Mouse (Mus musculus) bone marrow, adult 2 months (tissue): ENCODE results near the gene AY074887. TPM values are rescaled to one million over a fixed set of nuclear protein-coding genes. Genes with fewer than 3 reads are reported as not detected.
A peak's percentile ranks its signal among the peaks of the same experiment; 100 is the strongest.

Source experiments
- H3K27ac ChIP-seq: fragments of 200-500 bp; 2 replicates; pipeline ENCODE4 v1.5.1; 2012; ENCODE audit warnings: low read depth, mild to moderate bottlenecking, control low read depth, inconsistent platforms, low read length; ENCODE audit not compliant: control insufficient read depth, poor library complexity, insufficient read depth
- H3K4me1 ChIP-seq: fragments of 200-500 bp; 2 replicates; pipeline ENCODE4 v1.6.1; 2011; ENCODE audit warnings: low read length; ENCODE audit not compliant: control insufficient read depth, insufficient read depth
- H3K4me3 ChIP-seq: fragments of 200-500 bp; replicated peaks from 2 replicates; pipeline ENCODE3; 2011; ENCODE audit warnings: mild to moderate bottlenecking, low read depth, low read length, control low read depth; ENCODE audit not compliant: control insufficient read depth
- CTCF ChIP-seq: fragments of 200-500 bp; IDR thresholded peaks from 2 replicates; pipeline ENCODE4 v1.5.1; 2011; ENCODE audit warnings: low read length, control low read depth; ENCODE audit not compliant: control insufficient read depth, insufficient read depth
- POLR2A ChIP-seq: fragments of 200-500 bp; IDR thresholded peaks from 2 replicates; pipeline ENCODE4 v1.6.1; 2011; ENCODE audit warnings: low read depth, mild to moderate bottlenecking, control low read depth, low read length, borderline replicate concordance; ENCODE audit not compliant: control insufficient read depth
- WGBS: fragments of 180-500 bp; shearing (Covaris S2); methylation state at CpG from one replicate; pipeline ENCODE4 v1.1.7; 2018; 5-methylcytosine and 5-hydroxymethylcytosine counted together
- polyA plus RNA-seq: library from polyadenylated mRNA; stranded (reverse); fragments of >200 nt; gene quantifications from 2 replicates; pipeline ENCODE4 v1.2.4, GENCODE M21; 2011; ENCODE audit warnings: low replicate concordance; ENCODE audit not compliant: missing spikeins, insufficient read depth, insufficient read length

AY074887 gene
- polyA plus RNA-seq, 1 experiment, result 16.1 TPM

DNA sequence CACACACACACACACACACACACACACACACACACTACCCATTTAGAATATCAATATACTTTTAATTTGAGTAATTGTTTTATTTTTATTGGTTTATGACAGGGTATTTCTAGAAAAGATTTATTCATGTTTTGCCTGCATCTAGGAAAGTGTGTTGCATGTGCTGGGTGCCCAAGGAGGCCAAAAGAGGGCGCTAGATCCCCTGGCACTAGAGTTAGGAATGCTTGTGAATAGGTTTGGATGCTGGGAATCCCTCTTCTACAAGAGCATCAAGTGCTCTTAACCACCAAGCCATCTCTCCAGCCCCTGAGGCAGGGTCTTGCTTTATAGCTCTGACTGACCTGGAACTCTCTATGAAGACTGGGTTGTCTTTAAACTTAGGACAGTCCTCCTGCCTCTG, 19.0 kb downstream of the AY074887 start:
- no peak overlapping the region for H3K4me3 ChIP-seq
- H3K4me1 ChIP-seq, result no peaks in the 10 kb centered on the region
- WGBS, result 15% methylated on average over 1 of the region's 1 CpGs
- no peak overlapping the region for H3K27ac ChIP-seq
- TF ChIP-seq POLR2A (no peak), CTCF (peak; percentile 36; the same call in 1 of the 2 replicates)

DNA sequence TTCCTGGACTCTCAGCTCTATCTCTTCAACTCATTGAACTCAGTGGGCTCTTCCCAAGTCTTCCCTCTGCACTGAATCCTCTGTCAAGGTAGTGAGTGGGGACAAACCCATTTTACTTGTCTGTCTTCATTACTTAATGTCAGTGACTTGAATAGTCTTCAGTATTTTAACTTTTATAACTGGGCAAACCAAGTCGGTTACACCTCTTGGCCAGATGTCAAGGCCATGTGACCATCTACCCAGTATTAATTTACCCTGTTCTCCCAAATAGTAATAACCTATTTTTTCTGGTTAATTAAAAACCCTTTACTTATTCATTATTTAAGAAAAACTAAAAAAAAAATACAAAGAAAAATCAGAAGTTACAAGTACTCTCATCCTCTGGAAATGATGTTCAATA, 20.1 kb downstream of the AY074887 start:
- no peaks in the 10 kb centered on the region for H3K4me1 ChIP-seq
- WGBS, result 88% methylated on average over 1 of the region's 1 CpGs

DNA sequence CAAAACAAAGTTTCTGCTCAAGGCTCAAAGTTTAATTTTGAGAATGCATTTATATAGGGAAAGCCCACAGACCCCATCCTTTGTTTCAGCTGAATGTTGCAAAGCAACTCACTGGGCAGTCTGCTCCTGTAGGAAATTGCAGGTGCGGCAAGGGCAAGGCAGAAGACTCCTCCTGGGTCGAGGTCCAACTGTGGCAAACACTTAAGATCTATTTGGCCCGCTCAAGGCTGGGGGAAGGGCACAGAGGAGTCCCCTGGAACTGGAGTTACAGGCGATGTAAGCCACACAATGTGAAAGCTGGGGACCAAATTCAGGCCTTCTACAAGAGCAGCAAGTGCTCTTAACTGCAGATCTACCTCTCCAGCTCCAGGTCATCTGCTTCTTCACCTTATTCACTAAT, 30.9 kb downstream of the AY074887 start:
- Histone ChIP-seq H3K4me3 (no peak overlapping the region), H3K4me1 (no peaks in the 10 kb centered on the region; the same call in 1 of the 2 replicates)
- 63% methylated on average over 4 of the region's 4 CpGs for WGBS

More for the DNA sequence above, 20.1 kb downstream of the AY074887 start:
- H3K4me3 ChIP-seq, result no peak overlapping the region
- H3K27ac ChIP-seq, result no peak overlapping the region
- TF ChIP-seq POLR2A (no peak), CTCF (no peak)

DNA sequence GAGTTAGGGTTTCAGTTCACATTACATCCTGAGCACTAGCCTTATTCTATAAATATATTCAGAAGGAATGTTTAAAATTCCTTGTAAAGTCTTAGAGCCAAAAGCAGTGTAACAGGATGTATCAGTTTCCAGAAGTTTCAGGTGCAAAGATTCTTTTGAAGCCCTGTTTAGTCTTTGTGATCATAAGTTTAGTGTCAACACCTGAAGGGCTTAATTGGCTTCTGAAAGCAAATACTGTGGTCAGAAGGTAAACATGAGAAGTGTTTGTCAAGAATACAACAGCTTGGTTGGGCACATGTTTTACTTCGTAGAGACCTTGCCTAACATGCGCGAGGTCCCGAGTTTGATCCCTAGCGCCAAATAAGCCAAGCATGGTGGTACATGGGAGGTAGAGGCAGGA, 32.0 kb downstream of the AY074887 start:
- TF ChIP-seq POLR2A (no peak), CTCF (no peak)
- Histone ChIP-seq H3K4me1 (no peaks in the 10 kb centered on the region; the same call in 1 of the 2 replicates), H3K27ac (no peak overlapping the region), H3K4me3 (no peak overlapping the region)
- WGBS, result 93% methylated on average over 5 of the region's 5 CpGs

More for the DNA sequence above, 30.9 kb downstream of the AY074887 start:
- H3K27ac ChIP-seq, result no peak overlapping the region
- no peak for TF ChIP-seq POLR2A
- no peak for TF ChIP-seq CTCF

DNA sequence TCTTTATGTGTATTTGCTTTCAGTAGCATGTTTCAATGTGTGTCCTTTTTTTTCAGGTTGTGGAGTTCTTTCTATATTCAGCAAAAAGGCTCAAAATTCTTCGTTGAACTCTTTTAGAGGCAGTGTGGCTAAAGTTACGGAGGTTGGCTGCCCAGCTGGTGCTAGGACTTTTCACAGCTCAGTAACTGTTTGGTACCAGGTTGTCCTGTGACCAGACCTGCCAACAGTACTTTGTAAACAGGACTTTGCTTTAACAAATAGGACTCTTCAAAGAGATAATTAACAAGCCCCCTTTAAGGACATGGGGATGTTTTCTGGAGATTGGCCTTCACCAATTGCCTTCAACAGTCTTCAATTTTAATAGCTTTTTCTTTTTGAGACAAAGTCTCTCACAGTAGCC, 32.6 kb downstream of the AY074887 start:
- H3K4me1 ChIP-seq, result no peaks in the 10 kb centered on the region; the same call in 1 of the 2 replicates
- no peak overlapping the region for H3K4me3 ChIP-seq
- WGBS, result 74% methylated on average over 2 of the region's 2 CpGs
- no peak overlapping the region for H3K27ac ChIP-seq
- TF ChIP-seq POLR2A, result no peak
- TF ChIP-seq CTCF, result no peak

DNA sequence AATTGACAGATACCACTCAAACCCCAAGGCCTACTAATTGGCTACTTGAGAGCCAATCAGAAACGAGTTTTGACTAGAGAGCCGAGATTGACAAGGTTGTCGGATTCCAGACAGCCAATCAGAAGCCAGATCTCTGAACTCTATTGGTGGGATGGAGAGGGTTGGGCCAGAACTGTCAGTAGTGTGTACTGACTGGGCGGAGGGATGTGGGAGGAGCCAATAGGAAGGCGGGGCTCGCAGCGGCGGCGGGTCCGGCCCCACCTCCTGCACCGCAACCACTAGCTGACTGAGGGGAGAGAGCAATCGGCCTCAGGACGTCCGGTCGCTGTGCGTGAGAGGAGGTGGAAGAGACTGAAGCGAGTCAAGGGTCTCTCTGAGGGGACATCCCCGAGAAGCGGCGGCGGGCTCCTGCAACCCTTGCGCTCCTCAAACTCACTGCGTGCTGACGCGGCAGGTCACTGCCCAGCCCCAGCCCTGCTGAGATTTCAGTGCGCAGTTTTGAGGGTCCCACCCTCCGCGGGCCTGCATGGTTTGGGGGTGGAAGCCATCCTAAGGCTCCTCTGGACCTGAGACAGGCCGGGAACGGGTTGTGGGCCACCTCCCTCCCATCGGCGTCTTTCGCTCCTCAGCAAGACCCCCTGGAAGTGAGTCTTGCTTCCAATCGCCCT, 33.7 kb downstream of the AY074887 start, which contains the start of gene Hykk:
Hykk (plus strand) TSS at position 274 of the 668 bp plus-strand sequence.
- H3K4me1 ChIP-seq, result no peaks in the 10 kb centered on the region; the same call in 1 of the 2 replicates
- H3K4me3 ChIP-seq, result peak within 1 kb of the TSS; percentile 58
- 3% methylated on average over 34 of the region's 34 CpGs for WGBS
- TF ChIP-seq POLR2A (peak; percentile 25; the same call in 1 of the 2 replicates), CTCF (no peak)
- H3K27ac ChIP-seq, result no peak within 1 kb of the TSS

DNA sequence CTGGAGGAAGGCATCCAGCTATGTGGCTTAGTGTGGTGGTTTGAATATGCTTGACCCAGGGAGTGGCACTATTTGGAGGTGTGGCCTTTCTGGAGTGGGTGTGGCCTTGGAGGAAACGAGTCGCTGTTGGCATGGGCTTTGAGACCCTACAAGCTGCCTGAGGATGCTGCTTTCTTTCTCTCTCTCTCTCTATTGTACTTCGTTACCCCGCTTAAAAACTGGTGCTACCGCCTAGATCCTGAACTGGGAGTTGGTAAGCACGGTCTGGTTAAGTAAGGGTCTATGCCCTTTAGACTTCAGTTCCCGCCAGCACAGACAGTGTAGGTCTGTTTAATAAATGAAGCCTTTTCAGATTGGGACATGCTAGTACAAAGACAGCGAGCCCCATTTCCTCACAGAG, 34.4 kb downstream of the AY074887 start:
- WGBS, result 80% methylated on average over 8 of the region's 8 CpGs
- Histone ChIP-seq H3K4me3 (no peak overlapping the region), H3K27ac (no peak overlapping the region), H3K4me1 (no peaks in the 10 kb centered on the region; the same call in 1 of the 2 replicates)
- TF ChIP-seq POLR2A, result no peak
- no peak for TF ChIP-seq CTCF

DNA sequence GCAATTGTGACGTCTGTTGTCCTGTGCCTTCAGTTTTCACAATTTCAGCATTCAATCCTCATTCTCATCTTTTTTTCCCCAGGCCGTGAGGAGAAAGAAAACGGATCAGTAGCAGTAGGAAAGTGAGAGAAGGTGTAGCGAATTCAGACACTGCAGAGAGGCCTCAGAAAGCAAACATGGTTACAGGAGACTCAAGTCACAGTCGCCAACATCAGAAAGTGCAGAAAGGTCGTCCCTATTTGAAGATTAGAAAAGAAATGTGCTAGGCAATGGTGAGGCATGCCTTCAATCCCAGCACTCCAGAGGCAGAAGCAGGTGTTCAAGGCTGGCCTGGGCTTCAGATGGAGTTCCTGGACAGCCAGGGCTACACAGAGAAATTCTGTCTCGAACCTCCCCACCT, 35.2 kb downstream of the AY074887 start:
- Histone ChIP-seq H3K4me1 (no peaks in the 10 kb centered on the region; the same call in 1 of the 2 replicates), H3K4me3 (no peak overlapping the region), H3K27ac (no peak overlapping the region)
- WGBS, result 71% methylated on average over 7 of the region's 7 CpGs
- TF ChIP-seq POLR2A (no peak), CTCF (no peak)
